Mouse (Mus musculus) E14TG2a.4 (cell line): Measurements from ENCODE around the gene Srd5a1.

Experiments
- CTCF ChIP-seq: conservative IDR thresholded peaks from 2 replicates; pipeline ENCODE4 v1.5.1; 2014; ENCODE audit warnings: low read length
- NANOG ChIP-seq: IDR thresholded peaks from 2 replicates; pipeline ENCODE4 v1.6.1; 2014; ENCODE audit warnings: borderline replicate concordance, low read length, mixed read lengths

- TF ChIP-seq CTCF (no peak), NANOG (no peak)
Measured at GRCm38 (mm10) chr13:69562004-69562403, 49.2 kb downstream of the Srd5a1 start.
